12 mouse cellular contexts compared by ENCODE assay signal in genomic region chr9:110676492-110676911, GRCm38 (mm10). TPM values are rescaled to one million over a fixed set of nuclear protein-coding genes. Genes with fewer than 3 reads are reported as not detected.
A peak's percentile ranks its signal among the peaks of the same experiment; 100 is the strongest.
DNase-seq lines count a peak whose midpoint lies in the region; TF ChIP-seq lines count a peak whose summit lies in the region.
"Had no signal": no experiment of that assay in that cellular context is flagged by ENCODE, and none has a peak within 500 bp of the region (broad histone marks: within the 10 kb centered on the region; RNA-seq: fewer than 3 reads in every experiment).

No protein-coding gene starts in this region.

- DNase-seq in layer of hippocampus, adult 11-12 months (ENCODE audit: low spot score): peak; percentile 52
- DNase-seq in layer of hippocampus, postnatal 14 days (ENCODE audit: low spot score in 2 of 2): no peak
- DNase-seq in liver: peak; percentile 80
- DNase-seq in naive thymus-derived CD4-positive, alpha-beta T cell, adult 2 months (ENCODE audit: low read depth): peak; percentile 21
- DNase-seq in gastrocnemius, postnatal 10 days: no peak
- DNase-seq in cerebellum, adult 9-11 months: no peak
- DNase-seq in embryo, embryonic 10.5 days (ENCODE audit: low spot score): no peak
- DNase-seq: adrenal gland, postnatal 25 days; thymus, adult 18-20 months had no signal

- H3K27ac ChIP-seq in bone marrow, adult 2 months (ENCODE audit: control insufficient read depth, insufficient read depth, low read depth, low read length, poor library complexity): peak overlapping the region; percentile 70
- H3K27ac ChIP-seq: hindbrain, embryonic 12.5 days; midbrain, embryonic 12.5 days had no signal

- TF ChIP-seq POLR2A in bone marrow, adult 2 months (IDR thresholded peaks at IDR 0.05; ENCODE audit: borderline replicate concordance, control insufficient read depth, low read depth, low read length): no peak

- no peak for TF ChIP-seq CTCF in bone marrow, adult 2 months (IDR thresholded peaks at IDR 0.05; ENCODE audit: control insufficient read depth, insufficient read depth, low read length)

- 15% methylated on average over 8 of the region's 8 CpGs for WGBS in bone marrow, adult 2 months

- H3K4me3 ChIP-seq in bone marrow, adult 2 months (replicated peaks; ENCODE audit: control insufficient read depth, low read depth, low read length): no peak overlapping the region
- H3K4me3 ChIP-seq: hindbrain, embryonic 12.5 days; midbrain, embryonic 12.5 days had no signal

- H3K4me1 ChIP-seq in bone marrow, adult 2 months (ENCODE audit: control insufficient read depth, insufficient read depth, low read length): peaks cover 17% of the 10 kb centered on the region

RNA-seq across cellular contexts. Expression of gene Ccdc12, which starts 20.2 kb away (rescaled TPM):
- total RNA-seq in layer of hippocampus, postnatal 14 days (2021): 10 to 100 TPM; 40.1 to 47.1 TPM
- polyA plus RNA-seq in bone marrow, adult 2 months (2011; ENCODE audit: insufficient read depth, insufficient read length, low replicate concordance, missing spikeins): 90.8 and 168 TPM in 2 replicates
- total RNA-seq in gastrocnemius, postnatal 10 days (2021): 10 to 100 TPM; 50.3 to 53.6 TPM

RNA-seq across cellular contexts. Expression of gene Nbeal2, which starts 22.5 kb away (rescaled TPM):
- total RNA-seq in layer of hippocampus, postnatal 14 days (2021): 1 to 10 TPM; 7.8 to 9.4 TPM
- 46.2 and 119 TPM in 2 replicates for polyA plus RNA-seq in bone marrow, adult 2 months (2011; ENCODE audit: insufficient read depth, insufficient read length, low replicate concordance, missing spikeins)
- total RNA-seq in gastrocnemius, postnatal 10 days (2021): 1 to 10 TPM; 2.2 to 3.4 TPM

RNA-seq across cellular contexts. Expression of gene Nradd, which starts 52.2 kb away (rescaled TPM):
- total RNA-seq in layer of hippocampus, postnatal 14 days (2021): 1 to 10 TPM; 2.1 to 2.6 TPM
- 13.3 and 23.7 TPM in 2 replicates for polyA plus RNA-seq in bone marrow, adult 2 months (2011; ENCODE audit: insufficient read depth, insufficient read length, low replicate concordance, missing spikeins)
- 1 to 10 TPM; 1.6 to 2.2 TPM for total RNA-seq in gastrocnemius, postnatal 10 days (2021)

Comparison
In these comparisons a context has a peak if more than half of its experiments do, and no peak if none do; other contexts are left out.
1. DNase-seq: peak in layer of hippocampus, adult 11-12 months (single experiment), liver (single experiment) and naive thymus-derived CD4-positive, alpha-beta T cell, adult 2 months (single experiment); none in layer of hippocampus, postnatal 14 days (0 of 2), gastrocnemius, postnatal 10 days (single experiment), cerebellum, adult 9-11 months (single experiment) and embryo, embryonic 10.5 days (single experiment).